Mouse (Mus musculus): ENCODE measurements around the gene Adgrd1.

GRCm38 (mm10) chr5:129104043-129104442 lies 7.5 kb downstream of the Adgrd1 start:
- no peak for TF ChIP-seq CTCF (IDR thresholded peaks at IDR 0.05; ENCODE audit: borderline replicate concordance, control insufficient read depth, extremely low read depth, insufficient read depth, low read length, poor library complexity)
- TF ChIP-seq POLR2A (IDR thresholded peaks at IDR 0.05; ENCODE audit: control insufficient read depth, extremely low read depth, insufficient read depth, low read length, poor library complexity) = no peak
